Mouse (Mus musculus): Measurements from ENCODE around the gene Arhgap15. TPM values are rescaled to one million over a fixed set of nuclear protein-coding genes. Genes with fewer than 3 reads are reported as not detected.

The Arhgap15 gene
- total and polyA plus RNA-seq, 3 experiments, result 1.5 to 2.8 TPM; not detected in 1

DNA sequence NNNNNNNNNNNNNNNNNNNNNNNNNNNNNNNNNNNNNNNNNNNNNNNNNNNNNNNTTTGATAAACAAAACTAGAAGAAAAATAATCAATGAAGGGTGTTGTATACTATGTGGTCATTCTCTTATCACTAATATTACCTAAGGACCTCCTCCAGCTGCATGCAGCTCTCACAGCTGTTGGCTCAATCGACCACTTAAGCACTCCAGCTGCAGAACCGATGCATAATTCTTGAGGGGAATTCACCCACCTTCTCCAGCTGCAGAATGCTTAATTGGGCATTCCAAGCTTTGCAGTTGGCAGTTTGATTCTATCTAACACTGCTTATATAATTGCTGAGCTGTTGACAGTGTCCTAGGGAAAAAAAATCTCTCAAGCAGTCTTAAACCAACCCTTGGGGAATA lies 663.0 kb downstream of the Arhgap15 start:
- no peaks in the 10 kb centered on the region for H3K79me2 ChIP-seq (ENCODE audit: control insufficient read depth, insufficient read depth, low read length, poor library complexity)
- H3K27me3 ChIP-seq (ENCODE audit: control insufficient read depth in 1 of 2, insufficient read depth in 2 of 2, low read length in 2 of 2), result no peaks in the 10 kb centered on the region
- no peak overlapping the region for H3K4me3 ChIP-seq (ENCODE audit: control insufficient read depth in 1 of 2, insufficient read depth in 1 of 2, low read depth in 2 of 2, low read length in 2 of 2)
- no peaks in the 10 kb centered on the region for H3K36me3 ChIP-seq (ENCODE audit: control insufficient read depth in 1 of 2, insufficient read depth in 2 of 2, low read length in 2 of 2)
- H3K9ac ChIP-seq (ENCODE audit: control insufficient read depth, low read depth, low read length, poor library complexity, severe bottlenecking), result no peak overlapping the region
- no peak overlapping the region for H3K27ac ChIP-seq (ENCODE audit: control insufficient read depth, low read depth, low read length)
- no peak for TF ChIP-seq NELFE (IDR thresholded peaks at IDR 0.05; ENCODE audit: low read depth, low read length)
- TF ChIP-seq JUND (IDR thresholded peaks at IDR 0.05; ENCODE audit: low read depth, low read length), result no peak
- TF ChIP-seq MAFK (IDR thresholded peaks at IDR 0.05; ENCODE audit: borderline replicate concordance, low read depth, low read length), result no peak
- no peak for TF ChIP-seq SMC3 (IDR thresholded peaks at IDR 0.05; ENCODE audit: low read depth, low read length)
- TF ChIP-seq ZC3H11A (IDR thresholded peaks at IDR 0.05; ENCODE audit: low read depth, low read length), result no peak
- no peak for TF ChIP-seq USF2 (IDR thresholded peaks at IDR 0.05; ENCODE audit: borderline replicate concordance in 1 of 2, insufficient read depth in 1 of 2, low read depth in 1 of 2, low read length in 2 of 2)
- no peak for TF ChIP-seq ZNF384 (IDR thresholded peaks at IDR 0.05; ENCODE audit: low read depth, low read length)
- no peak for TF ChIP-seq TAL1 (IDR thresholded peaks at IDR 0.05; ENCODE audit: low read length)
- no peak for TF ChIP-seq GATA1 (IDR thresholded peaks at IDR 0.05; ENCODE audit: low read depth, low read length)
- DNase-seq (ENCODE audit: low read depth, low spot score), result no peak
- no peaks in the 10 kb centered on the region for H3K9me3 ChIP-seq (replicated peaks; ENCODE audit: insufficient read depth, low read length)
- H3K4me1 ChIP-seq (ENCODE audit: control insufficient read depth in 1 of 2, insufficient read depth in 2 of 2, low read length in 2 of 2), result no peaks in the 10 kb centered on the region

GRCm38 (mm10) chr2:44416331-44416730 lies 667.7 kb downstream of the Arhgap15 start:
- H3K9ac ChIP-seq (ENCODE audit: control insufficient read depth, low read depth, low read length, poor library complexity, severe bottlenecking), result no peak overlapping the region
- no peaks in the 10 kb centered on the region for H3K36me3 ChIP-seq (ENCODE audit: control insufficient read depth in 1 of 2, insufficient read depth in 2 of 2, low read length in 2 of 2)
- no peaks in the 10 kb centered on the region for H3K9me3 ChIP-seq (replicated peaks; ENCODE audit: insufficient read depth, low read length)
- H3K4me3 ChIP-seq (ENCODE audit: control insufficient read depth in 1 of 2, insufficient read depth in 1 of 2, low read depth in 2 of 2, low read length in 2 of 2), result no peak overlapping the region
- no peak overlapping the region for H3K27ac ChIP-seq (ENCODE audit: control insufficient read depth, low read depth, low read length)
- no peaks in the 10 kb centered on the region for H3K4me1 ChIP-seq (ENCODE audit: control insufficient read depth in 1 of 2, insufficient read depth in 2 of 2, low read length in 2 of 2)
- no peak for TF ChIP-seq POLR2AphosphoS2 (IDR thresholded peaks at IDR 0.05; ENCODE audit: low read length)
- TF ChIP-seq UBTF (IDR thresholded peaks at IDR 0.05; ENCODE audit: borderline replicate concordance, insufficient read depth, low read depth, low read length), result no peak
- peak in 1 of 3 experiments; percentile 3; a peak in 1 of 6 replicates for TF ChIP-seq CTCF (IDR thresholded peaks at IDR 0.05 in 2 of 3, conservative IDR thresholded peaks at IDR 0.05 in 1 of 3; ENCODE audit: control insufficient read depth in 1 of 3, insufficient read depth in 1 of 3, low read depth in 2 of 3, low read length in 3 of 3, poor library complexity in 1 of 3, severe bottlenecking in 1 of 3)
- TF ChIP-seq GABPA (IDR thresholded peaks at IDR 0.05; ENCODE audit: low read depth, low read length), result no peak
- TF ChIP-seq USF1 (IDR thresholded peaks at IDR 0.05; ENCODE audit: low read depth, low read length), result no peak
- TF ChIP-seq GATA1 (IDR thresholded peaks at IDR 0.05; ENCODE audit: low read depth, low read length), result no peak
- peak; percentile 32 for DNase-seq (ENCODE audit: low read depth, low spot score)
- H3K27me3 ChIP-seq (ENCODE audit: control insufficient read depth in 1 of 2, insufficient read depth in 2 of 2, low read length in 2 of 2), result no peaks in the 10 kb centered on the region
- no peaks in the 10 kb centered on the region for H3K79me2 ChIP-seq (ENCODE audit: control insufficient read depth, insufficient read depth, low read length, poor library complexity)
